ENCODE assay signal across 10 mouse cellular contexts in the genomic region with DNA sequence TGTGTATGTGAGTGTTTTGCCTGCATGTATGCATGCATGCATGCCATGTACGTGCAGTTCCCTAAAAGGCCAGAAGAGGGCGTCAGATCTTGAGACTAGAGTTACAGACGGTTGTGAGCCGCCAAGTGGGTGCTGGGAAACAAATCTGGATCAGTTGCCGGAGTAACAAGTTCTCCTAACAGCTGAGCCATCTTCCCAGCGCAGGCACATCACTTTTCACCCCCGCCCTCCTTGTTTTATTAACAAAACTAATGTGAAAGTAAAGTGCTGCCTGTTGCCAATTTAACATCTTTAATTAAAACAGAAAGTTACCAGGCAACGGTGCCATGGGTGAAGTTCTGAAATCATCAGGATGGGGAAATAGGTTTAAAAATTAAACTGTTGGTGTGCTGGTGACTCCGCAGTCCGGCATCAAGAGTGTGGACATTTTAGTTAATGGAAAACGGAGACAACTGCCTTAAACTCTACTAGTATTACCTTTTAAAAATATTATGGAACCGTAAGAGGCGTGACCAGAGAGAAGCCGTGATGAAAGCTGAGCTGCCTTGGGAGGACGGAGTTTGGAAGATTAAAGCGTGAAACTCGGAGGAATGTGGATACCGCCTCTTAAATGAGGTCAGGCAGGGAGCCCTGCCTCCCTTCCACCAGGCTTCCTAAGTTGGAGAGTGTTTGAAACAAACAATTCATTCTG.
A peak's percentile ranks its signal among the peaks of the same experiment; 100 is the strongest.
DNase-seq lines count a peak whose midpoint lies in the region; ATAC-seq and TF ChIP-seq lines count a peak whose summit lies in the region.
"Had no signal": no experiment of that assay in that cellular context is flagged by ENCODE, and none has a peak within 500 bp of the region (broad histone marks: within the 10 kb centered on the region; RNA-seq: fewer than 3 reads in every experiment).

No protein-coding gene starts in this region.

- TF ChIP-seq CTCF in liver, embryonic 14.5 days (IDR thresholded peaks at IDR 0.05; ENCODE audit: low read depth): 0 out of 2 replicates have a peak, but pooled peaks have one; percentile 35

- H3K4me3 ChIP-seq in liver, embryonic 14.5 days (ENCODE audit: insufficient read depth in 1 of 2, low read depth in 2 of 2, low read length in 2 of 2): no peak overlapping the region
- no peak overlapping the region for H3K4me3 ChIP-seq in hindbrain, embryonic 12.5 days
- H3K4me3 ChIP-seq in forebrain, embryonic 13.5 days: no peak overlapping the region
- H3K4me3 ChIP-seq: midbrain, embryonic 13.5 days had no signal

- H3K36me3 ChIP-seq in liver, embryonic 14.5 days (replicated peaks; ENCODE audit: control insufficient read depth, insufficient read depth, low read depth): no peaks in the 10 kb centered on the region
- no peaks in the 10 kb centered on the region for H3K36me3 ChIP-seq in hindbrain, embryonic 12.5 days
- H3K36me3 ChIP-seq in forebrain, embryonic 13.5 days (ENCODE audit: poor library complexity, severe bottlenecking): no peaks in the 10 kb centered on the region
- H3K36me3 ChIP-seq: midbrain, embryonic 13.5 days had no signal

- ATAC-seq in liver, embryonic 14.5 days (ENCODE audit: insufficient read depth): no peak
- ATAC-seq in hindbrain, embryonic 12.5 days (ENCODE audit: low FRiP score): no peak
- no peak for ATAC-seq in forebrain, embryonic 13.5 days
- ATAC-seq: midbrain, embryonic 13.5 days had no signal

- no peaks in the 10 kb centered on the region for H3K9me3 ChIP-seq in liver, embryonic 14.5 days (ENCODE audit: control insufficient read depth, low read length)
- H3K9me3 ChIP-seq in hindbrain, embryonic 12.5 days (replicated peaks): peaks cover 6% of the 10 kb centered on the region; the same call in 1 of the 2 replicates
- H3K9me3 ChIP-seq in forebrain, embryonic 13.5 days (replicated peaks): 0 out of 2 replicates have a peak, but pooled peaks cover 2% of the 10 kb centered on the region
- H3K9me3 ChIP-seq: midbrain, embryonic 13.5 days had no signal

- no peak overlapping the region for H3K9ac ChIP-seq in liver, embryonic 14.5 days (replicated peaks)
- no peak overlapping the region for H3K9ac ChIP-seq in hindbrain, embryonic 12.5 days
- no peak overlapping the region for H3K9ac ChIP-seq in forebrain, embryonic 13.5 days
- H3K9ac ChIP-seq: midbrain, embryonic 13.5 days had no signal

- no peak overlapping the region for H3K27ac ChIP-seq in liver, embryonic 14.5 days
- no peak overlapping the region for H3K27ac ChIP-seq in hindbrain, embryonic 12.5 days
- no peak overlapping the region for H3K27ac ChIP-seq in forebrain, embryonic 13.5 days
- H3K27ac ChIP-seq: midbrain, embryonic 13.5 days had no signal

- WGBS in liver, embryonic 14.5 days (ENCODE audit: insufficient replicate concordance): 64% methylated on average over 18 of the region's 18 CpGs
- 78% methylated on average over 18 of the region's 18 CpGs for WGBS in hindbrain, embryonic 12.5 days
- 85% methylated on average over 18 of the region's 18 CpGs for WGBS in forebrain, embryonic 13.5 days

- no peaks in the 10 kb centered on the region for H3K4me1 ChIP-seq in liver, embryonic 14.5 days (replicated peaks; ENCODE audit: control insufficient read depth in 2 of 2, insufficient read depth in 2 of 2, low read length in 1 of 2)
- no peaks in the 10 kb centered on the region for H3K4me1 ChIP-seq in hindbrain, embryonic 12.5 days
- no peaks in the 10 kb centered on the region for H3K4me1 ChIP-seq in forebrain, embryonic 13.5 days
- H3K4me1 ChIP-seq: midbrain, embryonic 13.5 days had no signal

- DNase-seq in liver, embryonic 14.5 days (ENCODE audit: low read depth in 3 of 3, low spot score in 3 of 3): no peak
- no peak for DNase-seq in liver
- DNase-seq in embryo, embryonic 11 days: peak; percentile 31
- DNase-seq in kidney, postnatal 25 days: peak; percentile 58 to 66
- peak; percentile 58 for DNase-seq in testis, postnatal 10 days (ENCODE audit: low spot score)
- no peak for DNase-seq in adrenal gland, postnatal 4 days (ENCODE audit: low spot score in 2 of 2)
- DNase-seq: cerebellum, postnatal 25 days had no signal

- H3K27me3 ChIP-seq in liver, embryonic 14.5 days (ENCODE audit: control insufficient read depth, insufficient read depth, low read length): no peaks in the 10 kb centered on the region
- H3K27me3 ChIP-seq in hindbrain, embryonic 12.5 days: no peaks in the 10 kb centered on the region
- no peaks in the 10 kb centered on the region for H3K27me3 ChIP-seq in forebrain, embryonic 13.5 days
- H3K27me3 ChIP-seq: midbrain, embryonic 13.5 days had no signal

- no peak for TF ChIP-seq EP300 in liver, embryonic 14.5 days (IDR thresholded peaks at IDR 0.05; ENCODE audit: low read depth)

- no peak overlapping the region for H3K4me2 ChIP-seq in liver, embryonic 14.5 days (ENCODE audit: low read depth)
- no peak overlapping the region for H3K4me2 ChIP-seq in hindbrain, embryonic 12.5 days (replicated peaks)
- no peak overlapping the region for H3K4me2 ChIP-seq in forebrain, embryonic 13.5 days
- H3K4me2 ChIP-seq: midbrain, embryonic 13.5 days had no signal

Comparison
In these comparisons a context has a peak if more than half of its experiments do, and no peak if none do; other contexts are left out.
1. DNase-seq: peak in embryo, embryonic 11 days (single experiment), kidney, postnatal 25 days (2 of 2) and testis, postnatal 10 days (single experiment); none in liver, embryonic 14.5 days (0 of 3), liver (single experiment) and adrenal gland, postnatal 4 days (0 of 2).